Mouse (Mus musculus) liver, adult 2 months (tissue): ENCODE results near the gene Sorl1. TPM values are rescaled to one million over a fixed set of nuclear protein-coding genes. Genes with fewer than 3 reads are reported as not detected.

Experiments
- DNase-seq: peaks from one replicate; pipeline ENCODE4 v3.0.0-alpha.2; 2011; ENCODE audit warnings: low read depth, low spot score; ENCODE audit errors: extremely low read depth
- H3K27ac ChIP-seq: fragments of 200-500 bp; replicated peaks from 2 replicates; pipeline ENCODE4 v1.5.1; 2012; ENCODE audit warnings: low read depth, mild to moderate bottlenecking, control low read depth, inconsistent platforms, low read length; ENCODE audit not compliant: insufficient read depth
- H3K27me3 ChIP-seq: fragments of 200-500 bp; 2 replicates; pipeline ENCODE4 v1.6.1; 2012; ENCODE audit warnings: mild to moderate bottlenecking, moderate library complexity, low read length, inconsistent platforms; ENCODE audit not compliant: control insufficient read depth, insufficient read depth
- H3K36me3 ChIP-seq: fragments of 200-500 bp; 2 replicates; pipeline ENCODE4 v1.6.1; 2012; ENCODE audit warnings: low read length, inconsistent platforms; ENCODE audit not compliant: control insufficient read depth, insufficient read depth
- H3K4me1 ChIP-seq: fragments of 200-500 bp; 2 replicates; pipeline ENCODE4 v1.6.1; 2011; ENCODE audit warnings: low read length; ENCODE audit not compliant: control insufficient read depth, insufficient read depth
- H3K4me3 ChIP-seq: fragments of 200-500 bp; 2 replicates; pipeline ENCODE4 v1.5.1; 2011; ENCODE audit warnings: low read depth, mild to moderate bottlenecking, control low read depth, low read length, moderate library complexity; ENCODE audit not compliant: insufficient read depth
- H3K79me2 ChIP-seq: fragments of 200-500 bp; 2 replicates; pipeline ENCODE4 v1.6.1; 2012; ENCODE audit warnings: inconsistent platforms, mild to moderate bottlenecking, low read length, moderate library complexity; ENCODE audit not compliant: control insufficient read depth, insufficient read depth
- H3K9ac ChIP-seq: fragments of 200-500 bp; 2 replicates; pipeline ENCODE4 v1.6.1; 2012; ENCODE audit warnings: low read depth, mild to moderate bottlenecking, control low read depth, inconsistent platforms, low read length
- CTCF ChIP-seq: fragments of 200-500 bp; IDR thresholded peaks from 2 replicates; pipeline ENCODE4 v1.5.1; 2011; ENCODE audit warnings: low read depth, low read length, control low read depth
- POLR2A ChIP-seq: fragments of 200-500 bp; IDR thresholded peaks from 2 replicates; pipeline ENCODE4 v1.6.1; 2011; ENCODE audit warnings: low read length, control low read depth; ENCODE audit not compliant: insufficient read depth; ENCODE audit errors: extremely low read depth
- WGBS: fragments of 180-500 bp; shearing (Covaris S2); methylation state at CpG from one replicate; pipeline ENCODE4 v1.1.7; 2018; 5-methylcytosine and 5-hydroxymethylcytosine counted together
- polyA plus RNA-seq: library from polyadenylated mRNA; depleted of rRNA; stranded (reverse); fragments of >200 nt; gene quantifications from 2 replicates; pipeline ENCODE4 v1.2.3, GENCODE M21; 2012
- total RNA-seq: library from RNA; depleted of rRNA; stranded (reverse); fragments of >200 nt; gene quantifications from 2 replicates; pipeline ENCODE4 v1.2.3, GENCODE M21; 2014

Gene Sorl1
- total and polyA plus RNA-seq, 2 experiments: 1.4 to 2.3 TPM

- no peak for TF ChIP-seq CTCF
- TF ChIP-seq POLR2A: no peak
- Histone ChIP-seq H3K27me3 (no peaks in the 10 kb centered on the region), H3K4me1 (no peaks in the 10 kb centered on the region), H3K27ac (no peak overlapping the region), H3K4me3 (no peak overlapping the region), H3K9ac (no peak overlapping the region), H3K79me2 (no peaks in the 10 kb centered on the region), H3K36me3 (no peaks in the 10 kb centered on the region)
- DNase-seq: no peak
- 72% methylated on average over 5 of the region's 5 CpGs for WGBS
Measured at GRCm38 (mm10) chr9:42159376-42159775, 35.3 kb upstream of the Sorl1 start.

- DNase-seq: no peak
- WGBS: 67% methylated on average over 5 of the region's 5 CpGs
- TF ChIP-seq POLR2A: no peak
- no peak for TF ChIP-seq CTCF
- no peaks in the 10 kb centered on the region for H3K36me3 ChIP-seq
- no peak overlapping the region for H3K4me3 ChIP-seq
- no peaks in the 10 kb centered on the region for H3K27me3 ChIP-seq
- H3K9ac ChIP-seq: no peak overlapping the region
- H3K27ac ChIP-seq: no peak overlapping the region
- no peaks in the 10 kb centered on the region for H3K79me2 ChIP-seq
- no peaks in the 10 kb centered on the region for H3K4me1 ChIP-seq
Measured at GRCm38 (mm10) chr9:42158652-42159051, 34.6 kb upstream of the Sorl1 start.

GRCm38 (mm10) chr9:42157981-42158380 lies 33.9 kb upstream of the Sorl1 start:
- no peak overlapping the region for H3K27ac ChIP-seq
- WGBS: 92% methylated on average over 5 of the region's 5 CpGs
- no peak overlapping the region for H3K9ac ChIP-seq
- no peaks in the 10 kb centered on the region for H3K27me3 ChIP-seq
- no peaks in the 10 kb centered on the region for H3K36me3 ChIP-seq
- TF ChIP-seq CTCF (no peak), POLR2A (no peak)
- no peak for DNase-seq
- no peaks in the 10 kb centered on the region for H3K79me2 ChIP-seq
- H3K4me1 ChIP-seq: no peaks in the 10 kb centered on the region
- no peak overlapping the region for H3K4me3 ChIP-seq

GRCm38 (mm10) chr9:42156566-42156965 lies 32.5 kb upstream of the Sorl1 start:
- H3K9ac ChIP-seq: no peak overlapping the region
- 85% methylated on average over 3 of the region's 3 CpGs for WGBS
- H3K36me3 ChIP-seq: no peaks in the 10 kb centered on the region
- no peak for DNase-seq
- TF ChIP-seq POLR2A (no peak), CTCF (no peak)
- no peak overlapping the region for H3K27ac ChIP-seq
- H3K27me3 ChIP-seq: no peaks in the 10 kb centered on the region
- H3K4me3 ChIP-seq: no peak overlapping the region
- H3K79me2 ChIP-seq: no peaks in the 10 kb centered on the region
- no peaks in the 10 kb centered on the region for H3K4me1 ChIP-seq

GRCm38 (mm10) chr9:42154682-42155081 lies 30.6 kb upstream of the Sorl1 start:
- TF ChIP-seq POLR2A (no peak), CTCF (no peak)
- Histone ChIP-seq H3K36me3 (no peaks in the 10 kb centered on the region), H3K79me2 (no peaks in the 10 kb centered on the region), H3K27ac (no peak overlapping the region), H3K4me1 (no peaks in the 10 kb centered on the region), H3K9ac (no peak overlapping the region), H3K4me3 (no peak overlapping the region), H3K27me3 (no peaks in the 10 kb centered on the region)
- 49% methylated on average over 6 of the region's 6 CpGs for whole genome bisulfite sequencing
- peak; percentile 40 for DNase-seq

- Histone ChIP-seq H3K36me3 (no peaks in the 10 kb centered on the region), H3K27me3 (no peaks in the 10 kb centered on the region), H3K9ac (no peak overlapping the region), H3K79me2 (no peaks in the 10 kb centered on the region), H3K4me3 (no peak overlapping the region), H3K27ac (no peak overlapping the region), H3K4me1 (no peaks in the 10 kb centered on the region)
- TF ChIP-seq POLR2A (no peak), CTCF (no peak)
- 85% methylated on average over 6 of the region's 6 CpGs for WGBS
- DNase-seq: no peak
Measured at GRCm38 (mm10) chr9:42148816-42149215, 24.7 kb upstream of the Sorl1 start.

- TF ChIP-seq CTCF (no peak), POLR2A (no peak)
- H3K79me2 ChIP-seq: no peaks in the 10 kb centered on the region
- 92% methylated on average over 4 of the region's 4 CpGs for WGBS
- DNase-seq: no peak
- H3K9ac ChIP-seq: no peak overlapping the region
- no peaks in the 10 kb centered on the region for H3K36me3 ChIP-seq
- H3K27ac ChIP-seq: no peak overlapping the region
- no peaks in the 10 kb centered on the region for H3K4me1 ChIP-seq
- no peaks in the 10 kb centered on the region for H3K27me3 ChIP-seq
- H3K4me3 ChIP-seq: no peak overlapping the region
Measured at GRCm38 (mm10) chr9:42148036-42148435, 23.9 kb upstream of the Sorl1 start.
